ENCODE assay signal across 21 mouse cellular contexts in the genomic region with DNA sequence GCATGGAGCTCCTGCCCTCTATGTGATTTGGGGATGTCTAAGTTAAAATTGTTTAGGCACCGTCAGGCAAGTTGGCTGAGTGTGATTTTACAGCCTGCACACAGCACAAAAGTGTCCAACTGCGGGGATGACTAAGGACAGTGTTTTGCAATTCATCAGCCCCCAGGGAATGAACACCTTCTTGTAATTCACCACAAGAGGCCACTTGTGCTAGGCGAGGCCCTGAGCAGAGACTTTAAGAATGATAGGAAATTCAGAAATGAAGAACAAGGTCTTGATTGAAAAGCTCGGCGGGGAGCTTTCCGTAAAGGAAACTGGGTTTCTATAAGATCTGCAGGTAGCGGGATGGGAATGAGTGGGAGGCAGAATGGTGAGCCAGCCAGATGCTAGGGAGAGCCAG.
DNase-seq lines count a peak whose midpoint lies in the region; TF ChIP-seq lines count a peak whose summit lies in the region.
"Had no signal": no experiment of that assay in that cellular context is flagged by ENCODE, and none has a peak within 500 bp of the region (broad histone marks: within the 10 kb centered on the region; RNA-seq: fewer than 3 reads in every experiment).

No protein-coding gene starts in this region.

- H3K27ac ChIP-seq in left cerebral cortex, adult 2 months, result no peak overlapping the region
- H3K27ac ChIP-seq in CH12.LX (ENCODE audit: insufficient read depth, low read depth) (no peak overlapping the region), ES-E14 (ENCODE audit: insufficient read depth, low read depth, low read length, poor library complexity, severe bottlenecking) (no peak overlapping the region; the same call in 1 of the 2 replicates)
- H3K27ac ChIP-seq: embryonic facial prominence, embryonic 15.5 days; forebrain, embryonic 10.5 days; heart, embryonic 13.5 days; hindbrain, embryonic 15.5 days had no signal

- DNase-seq in left cerebral cortex, adult 2 months (ENCODE audit: extremely low spot score in 1 of 2, low spot score in 2 of 2), result no peak
- no peak for DNase-seq in left cerebral cortex, postnatal 4 days
- peak; percentile 5 for DNase-seq in CH12.LX (ENCODE audit: extremely low read depth)
- DNase-seq in ES-E14 (ENCODE audit: low read depth, low spot score), result peak; percentile 24
- peak; percentile 74 for DNase-seq in brain, adult 2 months (ENCODE audit: low read depth, low spot score)
- no peak for DNase-seq in adrenal gland, adult 18-20 months (ENCODE audit: low spot score in 2 of 2)
- no peak for DNase-seq in gastrocnemius, adult 18-20 months (ENCODE audit: low spot score)
- DNase-seq: adrenal gland, adult 2 months; adrenal gland, postnatal 25 days; cerebellum, adult 11 months; cerebellum, adult 8-10 months; cerebellum, postnatal 14 days; embryo, embryonic 11 days; gastrocnemius, postnatal 14 days; heart, adult 11 months; heart, postnatal 36 days had no signal

- no peak overlapping the region for H3K4me2 ChIP-seq in CH12.LX (ENCODE audit: insufficient read depth, low read depth, poor library complexity, severe bottlenecking)
- H3K4me2 ChIP-seq: embryonic facial prominence, embryonic 15.5 days; heart, embryonic 13.5 days; hindbrain, embryonic 15.5 days had no signal

- H3K4me3 ChIP-seq in left cerebral cortex, adult 2 months, result no peak overlapping the region
- no peak overlapping the region for H3K4me3 ChIP-seq in CH12.LX (replicated peaks in 1 of 3; ENCODE audit: low read depth in 2 of 3, low read length in 2 of 3, poor library complexity in 1 of 3)
- no peak overlapping the region for H3K4me3 ChIP-seq in ES-E14 (ENCODE audit: insufficient read depth in 1 of 2, low read depth in 1 of 2, low read length in 2 of 2, poor library complexity in 1 of 2, severe bottlenecking in 1 of 2)
- H3K4me3 ChIP-seq: embryonic facial prominence, embryonic 15.5 days; erythroblast, embryonic 14.5 days; forebrain, embryonic 10.5 days; heart, embryonic 13.5 days; hindbrain, embryonic 15.5 days had no signal

- intact Hi-C loops in left cerebral cortex, adult 2 months (cut with DNase I), result no loop called here
- intact Hi-C loops in left cerebral cortex, postnatal 4 days (cut with DNase I), result loop anchor here (5.0 kb wide), 1 partner anchor 39 kb away; no protein-coding TSS in a partner anchor

- H3K9ac ChIP-seq in CH12.LX (ENCODE audit: insufficient read depth, low read depth) (no peak overlapping the region), ES-E14 (ENCODE audit: insufficient read depth, low read depth, low read length, poor library complexity, severe bottlenecking) (no peak overlapping the region)
- H3K9ac ChIP-seq: embryonic facial prominence, embryonic 15.5 days; heart, embryonic 13.5 days; hindbrain, embryonic 15.5 days had no signal

- H3K4me1 ChIP-seq in CH12.LX (ENCODE audit: control insufficient read depth in 1 of 2, insufficient read depth in 2 of 2), result no peaks in the 10 kb centered on the region
- peaks cover 0 to 11% of the 10 kb centered on the region in 2 experiments; a peak in 2 of 4 replicates for H3K4me1 ChIP-seq in ES-E14 (ENCODE audit: control insufficient read depth in 2 of 2, insufficient read depth in 2 of 2, low read length in 2 of 2, poor library complexity in 1 of 2)
- H3K4me1 ChIP-seq: embryonic facial prominence, embryonic 15.5 days; heart, embryonic 13.5 days had no signal

- peak; percentile 25 for TF ChIP-seq CTCF in left cerebral cortex, adult 2 months (IDR thresholded peaks at IDR 0.05)
- no peak for TF ChIP-seq CTCF in CH12.LX (conservative IDR thresholded peaks at IDR 0.05 in 1 of 2, IDR thresholded peaks at IDR 0.05 in 1 of 2; ENCODE audit: low read depth in 2 of 2, low read length in 2 of 2)

- dilution Hi-C loops in CH12.LX (cut with MboI; ENCODE audit: extremely low pct_ligation_motif_present, extremely low pct_unique_long_range_greater_than_20kb, low sequenced_read_pairs), result no loop called here

- no peak for TF ChIP-seq RAD21 in CH12.LX (IDR thresholded peaks at IDR 0.05; ENCODE audit: low read depth, low read length)

- in situ Hi-C loops in CH12.LX (cut with MboI; ENCODE audit: low pct_ligation_motif_present, low pct_unique_long_range_greater_than_20kb, low sequenced_read_pairs), result no loop called here
- in situ Hi-C loops in ES-E14 (cut with MboI; ENCODE audit: low sequenced_read_pairs in 2 of 2, unreplicated experiment in 2 of 2), result no loop called here

- H3K36me3 ChIP-seq in CH12.LX (replicated peaks in 1 of 2; ENCODE audit: control insufficient read depth in 1 of 2, insufficient read depth in 1 of 2, low read length in 1 of 2) (no peaks in the 10 kb centered on the region), ES-E14 (ENCODE audit: control insufficient read depth, insufficient read depth, low read length, poor library complexity, severe bottlenecking) (no peaks in the 10 kb centered on the region)
- H3K36me3 ChIP-seq: embryonic facial prominence, embryonic 15.5 days; forebrain, embryonic 10.5 days; heart, embryonic 13.5 days; hindbrain, embryonic 15.5 days had no signal

- no peaks in the 10 kb centered on the region for H3K79me2 ChIP-seq in CH12.LX (replicated peaks; ENCODE audit: control insufficient read depth, extremely low read depth, insufficient read depth, poor library complexity, severe bottlenecking)

- H3K9me3 ChIP-seq in CH12.LX (replicated peaks; ENCODE audit: low read length), result no peaks in the 10 kb centered on the region
- no peaks in the 10 kb centered on the region for H3K9me3 ChIP-seq in ES-E14 (ENCODE audit: control insufficient read depth, insufficient read depth, low read depth, low read length)
- H3K9me3 ChIP-seq: embryonic facial prominence, embryonic 15.5 days; forebrain, embryonic 10.5 days; heart, embryonic 13.5 days; hindbrain, embryonic 15.5 days had no signal

- H3K27me3 ChIP-seq in CH12.LX (replicated peaks), result peaks cover 39% of the 10 kb centered on the region
- H3K27me3 ChIP-seq: embryonic facial prominence, embryonic 15.5 days; hindbrain, embryonic 15.5 days had no signal

- no peak for TF ChIP-seq POLR2A in CH12.LX (IDR thresholded peaks at IDR 0.05; ENCODE audit: low read depth, low read length)

- no peak for TF ChIP-seq EP300 in CH12.LX (IDR thresholded peaks at IDR 0.05; ENCODE audit: low read length)

TF ChIP-seq in CH12.LX, 34 proteins besides CTCF, POLR2A, EP300 and RAD21:
- TF ChIP-seq TBP (conservative IDR thresholded peaks at IDR 0.05; ENCODE audit: low read depth, low read length), result no peak
- TF ChIP-seq ETS1 (conservative IDR thresholded peaks at IDR 0.05; ENCODE audit: low read depth, low read length), result no peak
- TF ChIP-seq ZKSCAN1 (IDR thresholded peaks at IDR 0.05; ENCODE audit: borderline replicate concordance, low read depth, low read length), result no peak
- no peak for TF ChIP-seq UBTF (IDR thresholded peaks at IDR 0.05; ENCODE audit: low read depth, low read length)
- no peak for TF ChIP-seq KAT2A (IDR thresholded peaks at IDR 0.05; ENCODE audit: insufficient replicate concordance, low read length)
- TF ChIP-seq RCOR1 (conservative IDR thresholded peaks at IDR 0.05; ENCODE audit: low read depth, low read length), result no peak
- no peak for TF ChIP-seq POLR2AphosphoS2 (IDR thresholded peaks at IDR 0.05; ENCODE audit: low read depth, low read length)
- TF ChIP-seq ZC3H11A (IDR thresholded peaks at IDR 0.05; ENCODE audit: low read depth, low read length), result no peak

TF ChIP-seq in ES-E14, 5 proteins besides CTCF, POLR2A, EP300 and RAD21:
- TF ChIP-seq ZNF384 (IDR thresholded peaks at IDR 0.05; ENCODE audit: low read depth, low read length), result no peak
- no peak for TF ChIP-seq HCFC1 (IDR thresholded peaks at IDR 0.05; ENCODE audit: borderline replicate concordance, insufficient read depth, low read length)
- TF ChIP-seq CHD2 (IDR thresholded peaks at IDR 0.05; ENCODE audit: low read depth, low read length), result no peak
- no peak for TF ChIP-seq MAFK (IDR thresholded peaks at IDR 0.05; ENCODE audit: insufficient read depth, low read depth, low read length)
- TF ChIP-seq ZC3H11A (IDR thresholded peaks at IDR 0.05; ENCODE audit: borderline replicate concordance, low read depth, low read length), result no peak

Comparison
In these comparisons a context has a peak if more than half of its experiments do, and no peak if none do; other contexts are left out.
1. DNase-seq: peak in CH12.LX (single experiment), ES-E14 (single experiment) and brain, adult 2 months (single experiment); none in left cerebral cortex, adult 2 months (0 of 2), left cerebral cortex, postnatal 4 days (single experiment), adrenal gland, adult 18-20 months (0 of 2) and gastrocnemius, adult 18-20 months (single experiment).